Mouse (Mus musculus) heart, postnatal 36 days (tissue): Measurements from ENCODE around the gene Lrrc17. TPM values are rescaled to one million over a fixed set of nuclear protein-coding genes. Genes with fewer than 3 reads are reported as not detected.
"Not testable (repeated sequence)": the region's sequence is repeated elsewhere in the genome, so short reads cannot be mapped to it uniquely, and the experiment has no call there.

ENCODE experiments used
- DNase-seq, 2 experiments: peaks; one replicate each; pipeline ENCODE4 v3.0.0; 2021 to 2022
- intact Hi-C: fragments of 180-260 bp; cut with DNase I; formaldehyde crosslinking; loops from one replicate; pipeline ENCODE4 v1.15.1; 2025
- total RNA-seq, 2 experiments: library from RNA; stranded (reverse); gene quantifications; 2 replicates each; pipeline ENCODE4 v1.2.3; 2021

Gene Lrrc17
- total RNA-seq, 2 experiments from 2014 or later = 2.7 to 3.5 TPM

DNA sequence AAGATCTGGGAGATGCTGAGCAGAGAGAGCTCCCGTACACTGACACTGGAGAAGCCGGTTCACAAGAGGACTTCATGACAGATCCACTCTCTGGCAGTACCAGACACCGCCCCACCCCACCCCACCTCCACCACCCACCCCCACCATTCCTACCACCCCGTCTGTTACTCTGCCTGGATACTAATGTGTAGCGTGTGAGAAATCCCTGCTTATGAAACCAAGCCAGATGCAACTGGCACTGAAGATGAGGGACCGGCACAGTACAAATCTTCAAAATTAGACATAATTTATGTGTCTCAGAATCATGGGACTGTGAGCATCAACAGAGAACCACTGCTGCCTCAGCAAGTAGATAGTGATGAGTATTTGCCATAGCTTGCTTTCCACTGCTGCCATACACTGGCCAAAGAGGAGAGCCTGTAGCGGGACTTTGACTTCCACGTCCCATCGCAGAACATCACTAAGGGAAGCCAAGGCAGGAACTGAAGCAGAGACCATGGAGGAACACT is 49.9 kb downstream of the Lrrc17 start:
- intact Hi-C loops = no loop called here
- no peak for DNase-seq

- intact Hi-C loops, DNase-seq: not testable (repeated sequence)
Observed at GRCm38 (mm10) chr5:21599536-21599935, 56.2 kb downstream of the Lrrc17 start.

- intact Hi-C loops = no loop called here
- no peak for DNase-seq
Observed at GRCm38 (mm10) chr5:21599961-21600360, 56.6 kb downstream of the Lrrc17 start.

GRCm38 (mm10) chr5:21605936-21606335 is 62.6 kb downstream of the Lrrc17 start:
- no peak for DNase-seq
- intact Hi-C loops = no loop called here

- DNase-seq = no peak
- intact Hi-C loops = no loop called here
Observed at GRCm38 (mm10) chr5:21608311-21609304, 65.2 kb downstream of the Lrrc17 start.

- intact Hi-C loops = no loop called here
Observed at GRCm38 (mm10) chr5:21610996-21611395, 67.6 kb downstream of the Lrrc17 start.

DNA sequence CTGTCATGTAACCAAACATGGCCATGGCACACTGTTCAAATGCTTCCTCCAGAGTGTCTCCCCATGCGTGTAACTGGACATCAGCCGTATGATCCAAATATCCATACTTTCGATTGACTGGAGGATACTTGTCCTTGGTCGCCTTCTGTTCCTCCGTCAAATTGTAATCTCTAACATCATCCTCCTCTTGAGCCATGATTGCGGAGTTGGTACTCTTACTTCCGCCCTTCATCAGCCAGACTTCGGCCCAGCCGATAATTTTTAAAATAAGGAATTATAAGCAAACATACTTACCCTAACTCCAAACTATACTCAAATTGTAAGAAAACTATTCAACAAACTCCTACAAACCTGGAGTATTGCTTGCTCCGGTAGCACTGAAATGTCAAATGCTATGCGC is 70.9 kb downstream of the Lrrc17 start:
- DNase-seq, intact Hi-C loops: not testable (repeated sequence)

More at GRCm38 (mm10) chr5:21610996-21611395, 67.6 kb downstream of the Lrrc17 start:
- no peak for DNase-seq

- intact Hi-C loops = no loop called here
- DNase-seq = no peak
Observed at GRCm38 (mm10) chr5:21616450-21617009, 73.2 kb downstream of the Lrrc17 start.

Other genes starting within 250 kb of the Lrrc17 start
- gene Fgl2, start 170.9 kb upstream of the Lrrc17 start, total RNA-seq = 10 to 100 TPM; 30.7 to 34.7 TPM
- gene Ccdc146, start 118.9 kb upstream of the Lrrc17 start, total RNA-seq = 1 to 10 TPM; 2.1 to 3.4 TPM
- gene Fam185a, start 118.6 kb upstream of the Lrrc17 start, total RNA-seq = 10 to 100 TPM; 18.9 to 19.0 TPM
- gene Fbxl13, start 102.1 kb downstream of the Lrrc17 start, total RNA-seq = not detected
- gene Armc10, start 102.3 kb downstream of the Lrrc17 start, total RNA-seq = 1 to 10 TPM; 8.1 to 9.5 TPM
- gene Napepld, start 157.8 kb downstream of the Lrrc17 start, total RNA-seq = 1 to 10 TPM; 4.3 to 5.4 TPM
- 100 to 1,000 TPM; 243 to 264 TPM for gene Pmpcb, start 193.6 kb downstream of the Lrrc17 start, total RNA-seq
- 10 to 100 TPM; 21.2 to 22.8 TPM for gene Dnajc2, start 241.7 kb downstream of the Lrrc17 start, total RNA-seq
- gene Psmc2, start 241.7 kb downstream of the Lrrc17 start, total RNA-seq = 100 to 1,000 TPM in 1 of 2 experiments, 10 to 100 TPM in 1; 98.9 to 103 TPM